Mouse (Mus musculus) neutrophil, adult 5-6 weeks (primary cell): Measurements from ENCODE around the gene Abca3. TPM values are rescaled to one million over a fixed set of nuclear protein-coding genes. Genes with fewer than 3 reads are reported as not detected.

Experiments used
- ATAC-seq: fragments of 151-379, 151-347 bp; 2 replicates; pipeline ENCODE4 v1.8.0; 2017; ENCODE audit warnings: mild to moderate bottlenecking, moderate TSS enrichment; ENCODE audit not compliant: insufficient number of reproducible peaks, poor library complexity, low FRiP score, severe bottlenecking; ENCODE audit errors: extremely low read depth
- total RNA-seq: library from RNA; stranded (forward); fragments of 200-1000 nt; gene quantifications from 2 replicates; pipeline ENCODE4 v1.2.3, GENCODE M21; 2017

Abca3 gene
- 29.5 and 31.3 TPM in 2 replicates for total RNA-seq

DNA sequence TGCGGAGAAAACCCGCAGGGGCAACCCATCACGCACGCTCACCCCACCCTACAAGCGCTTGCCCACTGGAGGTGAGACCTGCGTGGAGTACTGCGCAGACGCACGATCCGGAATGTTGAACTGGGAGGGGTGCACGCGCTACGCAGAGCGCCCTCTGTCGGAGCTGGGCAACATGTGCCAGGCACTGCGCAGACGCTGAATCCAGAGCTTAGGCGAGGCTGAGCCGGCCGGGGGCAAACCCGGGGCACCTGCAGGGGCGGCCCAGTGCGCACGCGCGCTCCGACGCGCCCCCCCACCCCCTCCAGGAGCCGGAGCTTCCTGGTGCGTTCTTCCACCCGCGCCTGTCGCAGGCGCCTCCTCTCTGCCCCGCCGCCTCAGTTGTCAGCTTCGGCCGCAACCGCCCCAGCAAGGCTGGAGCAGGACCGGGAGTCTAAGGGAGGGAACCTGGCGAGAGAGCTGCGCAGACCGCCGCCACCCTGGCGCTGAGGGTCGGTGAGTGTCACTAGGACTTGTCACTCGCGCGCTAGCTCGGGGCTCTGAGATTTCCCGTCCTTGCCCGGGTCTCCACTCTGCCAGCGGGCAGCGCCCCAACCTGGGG is at the start of gene Abca3:
Gene Abca3, plus strand, starts transcription at position 191 of the 598 bp plus-strand sequence.
- ATAC-seq = peak; percentile 93

GRCm38 (mm10) chr17:24307500-24307899 is 44.2 kb upstream of the Abca3 start:
- ATAC-seq = 0 out of 2 replicates have a peak, but pooled peaks have one; percentile 46

GRCm38 (mm10) chr17:24320826-24321225 is 30.9 kb upstream of the Abca3 start:
- no peak for ATAC-seq

DNA sequence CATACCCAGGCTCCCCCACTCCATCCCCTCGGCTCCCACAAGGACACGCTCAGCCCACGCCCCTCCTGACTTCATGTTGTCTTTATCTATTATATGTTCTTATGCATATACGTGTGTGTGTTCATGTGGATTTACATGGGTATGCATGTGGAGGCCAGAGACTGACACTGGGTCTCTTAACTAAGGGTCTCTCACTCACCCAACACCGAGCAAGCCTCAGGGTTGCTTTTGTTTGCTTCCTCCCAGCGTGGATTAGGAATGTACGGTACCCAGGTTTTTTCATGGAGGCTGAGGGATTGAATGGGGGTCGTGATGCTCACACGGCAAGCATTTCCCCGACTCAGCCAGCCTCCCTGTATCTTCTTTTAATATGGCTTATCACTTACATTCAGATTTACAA is 26.7 kb upstream of the Abca3 start:
- ATAC-seq = no peak

DNA sequence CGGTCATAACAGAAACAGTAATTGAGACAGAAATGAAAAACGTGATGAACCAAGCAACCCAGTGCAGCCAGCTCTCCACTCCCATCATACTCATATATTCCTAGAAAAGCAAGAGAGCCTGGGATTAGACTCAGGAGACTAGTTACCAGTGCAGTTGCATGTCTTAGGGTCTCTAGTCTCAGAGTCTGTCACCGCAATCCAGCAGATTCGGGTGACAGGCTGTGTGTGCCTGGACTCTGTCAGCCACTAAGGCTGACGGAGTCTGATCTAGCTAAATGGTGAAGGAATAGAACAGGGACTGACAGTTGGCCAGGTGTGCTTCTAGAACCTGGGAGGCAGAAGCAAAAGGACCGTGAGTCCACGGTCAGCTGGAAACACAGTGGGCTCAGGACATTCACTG is 24.1 kb upstream of the Abca3 start:
- ATAC-seq = no peak

DNA sequence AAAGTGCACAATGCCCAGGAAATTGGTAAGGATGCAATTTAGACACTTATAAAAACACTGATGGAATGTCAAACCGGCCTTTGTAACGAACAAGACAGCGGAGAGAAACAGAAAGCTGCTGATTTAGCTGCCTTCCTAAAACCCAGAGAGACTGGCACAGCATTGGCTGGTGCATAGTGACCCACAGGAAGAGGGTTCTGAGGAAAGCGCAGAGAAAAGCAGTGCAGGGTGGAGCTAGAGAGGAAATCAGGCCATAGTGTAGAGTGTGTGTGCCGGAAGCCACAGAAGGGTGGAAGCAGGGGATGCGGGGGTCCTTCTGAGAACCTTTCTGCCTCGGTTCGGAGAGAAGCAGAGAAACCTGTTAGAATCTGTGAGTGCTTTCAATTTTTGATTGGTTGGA is 7.1 kb upstream of the Abca3 start:
- 0 out of 2 replicates have a peak, but pooled peaks have one; percentile 41 for ATAC-seq

GRCm38 (mm10) chr17:24346831-24347230 is 4.9 kb upstream of the Abca3 start:
- ATAC-seq = no peak

DNA sequence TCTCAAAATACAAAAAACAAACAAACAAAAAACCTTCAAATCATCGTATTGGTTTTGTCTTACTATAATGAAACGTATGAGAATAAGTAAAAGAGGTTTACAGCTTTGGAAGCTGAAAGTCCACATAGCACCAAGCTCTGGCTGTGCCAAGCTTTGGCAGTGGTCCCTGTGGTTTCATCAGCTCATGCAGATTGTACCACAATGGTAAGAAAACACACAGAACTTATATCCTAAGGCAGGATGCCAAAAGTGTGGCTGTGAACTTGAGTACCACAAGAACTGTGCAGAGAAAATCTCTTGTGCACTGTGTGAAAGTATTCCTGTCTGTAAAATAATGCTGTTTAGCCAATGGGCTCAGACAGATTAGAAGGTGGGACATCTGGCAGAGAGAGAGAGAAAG is 2.6 kb upstream of the Abca3 start:
- ATAC-seq = no peak

GRCm38 (mm10) chr17:24350926-24351759 is 607 bp upstream of the Abca3 start, which contains the start of gene Abca17:
Abca17 (minus strand) TSS chr17:24351068.
- peak; percentile 54 for ATAC-seq

- ATAC-seq = no peak
These were observed 832 bp downstream of the Abca3 start for GRCm38 (mm10) chr17:24352370-24353194.

- no peak for ATAC-seq
These were observed 2.2 kb downstream of the Abca3 start for GRCm38 (mm10) chr17:24353960-24354359.

GRCm38 (mm10) chr17:24355284-24355683 is 3.5 kb downstream of the Abca3 start:
- no peak for ATAC-seq

DNA sequence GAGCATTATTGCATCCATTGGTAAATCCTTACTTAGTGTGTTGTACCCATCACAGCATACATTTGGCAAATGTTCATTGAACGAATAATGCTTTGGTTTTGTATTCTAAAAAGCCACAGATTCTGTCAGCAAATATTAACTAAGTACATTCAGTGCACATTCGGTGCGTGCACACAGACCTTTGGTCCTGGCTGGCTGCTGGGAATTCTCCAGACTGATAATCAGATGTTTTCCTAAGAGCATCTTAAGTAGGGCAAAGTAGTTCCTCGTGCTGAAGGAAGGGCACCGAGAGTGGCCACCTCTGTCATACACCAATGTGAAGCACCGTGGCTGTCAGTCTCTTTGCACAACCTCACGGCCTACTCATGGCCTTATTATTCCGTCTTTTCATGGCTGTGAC is 7.3 kb downstream of the Abca3 start:
- no peak for ATAC-seq

DNA sequence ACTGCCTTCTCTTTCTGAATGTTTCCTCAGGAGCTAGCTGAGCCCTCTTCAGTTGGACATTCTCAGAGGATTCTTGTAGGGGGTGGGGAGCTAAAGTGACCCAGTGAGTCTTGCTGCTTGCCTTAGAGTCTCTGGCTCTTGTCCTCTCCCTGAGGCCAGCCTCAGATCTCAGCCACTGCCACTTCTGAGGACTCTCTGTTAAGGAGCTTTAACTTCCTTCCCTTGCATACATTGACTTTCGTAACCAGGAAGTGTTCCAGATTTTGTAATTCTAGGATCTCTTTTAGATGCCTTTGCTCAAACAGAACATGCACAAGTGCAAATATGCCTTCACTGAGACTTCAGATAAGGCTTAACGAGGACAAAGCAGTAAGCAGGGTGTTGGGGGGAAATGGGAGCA is 8.2 kb downstream of the Abca3 start:
- no peak for ATAC-seq

GRCm38 (mm10) chr17:24360841-24361240 is 9.1 kb downstream of the Abca3 start:
- no peak for ATAC-seq

DNA sequence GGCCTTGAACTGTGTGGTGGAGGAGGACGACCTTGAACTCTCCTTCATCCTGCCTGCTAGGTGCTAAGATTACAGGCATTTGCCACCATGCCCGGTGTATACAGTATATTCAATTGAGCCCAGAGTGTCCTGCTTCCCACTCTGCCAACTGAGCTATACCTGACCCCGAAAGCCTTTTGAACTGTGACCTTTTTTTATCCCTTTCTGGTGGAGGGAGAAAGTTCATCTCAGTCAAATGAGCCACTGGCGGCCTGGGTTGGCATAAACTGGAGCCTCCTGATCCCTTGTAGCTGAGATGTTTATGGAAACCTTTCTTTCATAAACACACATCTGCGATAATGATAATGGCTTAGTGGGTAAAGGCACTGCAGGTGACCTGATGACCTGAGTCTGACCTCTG is 9.5 kb downstream of the Abca3 start:
- ATAC-seq = no peak

GRCm38 (mm10) chr17:24362527-24362926 is 10.8 kb downstream of the Abca3 start:
- no peak for ATAC-seq

GRCm38 (mm10) chr17:24364461-24364860 is 12.7 kb downstream of the Abca3 start:
- no peak for ATAC-seq

- ATAC-seq = no peak
These were observed 14.1 kb downstream of the Abca3 start for GRCm38 (mm10) chr17:24365863-24366262.
